Mouse (Mus musculus): ENCODE results near the gene Tmprss9. TPM values are rescaled to one million over a fixed set of nuclear protein-coding genes. Genes with fewer than 3 reads are reported as not detected.
"Not testable (repeated sequence)": the region's sequence is repeated elsewhere in the genome, so short reads cannot be mapped to it uniquely, and the experiment has no call there.

The Tmprss9 gene
- polyA plus RNA-seq, 1 experiment = 1.3 TPM

DNA sequence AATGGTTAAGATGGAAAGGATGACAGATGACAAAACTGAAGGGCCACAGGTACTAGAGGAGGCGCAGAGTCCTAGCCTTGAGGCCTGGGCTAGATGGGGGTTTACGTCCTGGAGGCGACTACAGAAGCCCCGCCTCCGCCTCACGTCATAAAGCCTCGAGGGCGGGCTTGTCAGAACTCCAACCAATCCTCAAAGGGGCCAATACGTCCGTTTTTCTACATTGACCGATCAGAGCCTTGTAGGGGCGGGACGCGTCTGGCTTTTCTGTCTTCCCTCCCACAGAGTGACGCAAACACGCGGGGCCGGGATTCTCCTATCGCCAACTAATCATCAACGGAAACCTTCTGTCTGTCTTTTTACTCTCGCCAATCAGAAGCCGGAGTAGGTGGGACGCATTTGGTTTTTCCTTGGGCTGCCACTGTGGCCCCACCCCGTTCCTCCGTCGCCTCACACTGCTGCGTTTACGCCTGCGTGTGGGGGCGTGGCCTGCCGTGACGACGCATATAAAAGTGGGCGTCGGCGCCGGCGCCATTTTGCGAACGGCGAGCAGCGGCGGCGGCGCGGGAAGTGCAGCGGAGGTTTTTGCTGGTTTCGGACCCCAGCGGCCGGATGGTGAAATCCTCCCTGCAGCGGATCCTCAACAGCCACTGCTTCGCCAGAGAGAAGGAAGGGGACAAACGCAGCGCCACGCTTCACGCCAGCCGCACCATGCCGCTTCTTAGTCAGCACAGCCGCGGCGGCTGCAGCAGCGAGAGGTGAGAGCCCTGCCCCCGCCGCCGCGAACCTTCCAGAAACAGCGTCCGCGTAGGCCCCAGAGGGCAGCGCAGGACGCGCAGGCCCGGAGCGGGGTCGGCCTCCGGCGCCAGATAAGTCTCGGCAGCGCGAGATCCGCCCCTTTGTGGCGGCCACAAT, 45.2 kb upstream of the Tmprss9 start, which contains the start of gene Oaz1:
Gene Oaz1 (plus strand): TSS at position 506 of the 912 bp plus-strand sequence.
- peaks cover 23% of the 10 kb centered on the region for H3K4me1 ChIP-seq (ENCODE audit: control insufficient read depth, insufficient read depth, insufficient read length, low read length)
- peak; percentile 70 for TF ChIP-seq POLR2A (IDR thresholded peaks at IDR 0.05; ENCODE audit: low read depth, low read length)
- TF ChIP-seq CTCF (IDR thresholded peaks at IDR 0.05; ENCODE audit: extremely low read depth, insufficient read length, insufficient replicate concordance, low read depth, low read length) = no peak
- under 1% methylated on average over 77 of the region's 82 CpGs for WGBS
- H3K4me3 ChIP-seq (ENCODE audit: low read depth, low read length) = peak within 1 kb of the TSS; percentile 76
- peak within 1 kb of the TSS; percentile 95 for H3K27ac ChIP-seq (ENCODE audit: insufficient read depth, low read depth, low read length)
- peaks cover 19% of the 10 kb centered on the region for H3K36me3 ChIP-seq (ENCODE audit: control insufficient read depth, insufficient read depth, low read length)
- no peaks in the 10 kb centered on the region for H3K27me3 ChIP-seq (ENCODE audit: control insufficient read depth, insufficient read depth, low read length)

DNA sequence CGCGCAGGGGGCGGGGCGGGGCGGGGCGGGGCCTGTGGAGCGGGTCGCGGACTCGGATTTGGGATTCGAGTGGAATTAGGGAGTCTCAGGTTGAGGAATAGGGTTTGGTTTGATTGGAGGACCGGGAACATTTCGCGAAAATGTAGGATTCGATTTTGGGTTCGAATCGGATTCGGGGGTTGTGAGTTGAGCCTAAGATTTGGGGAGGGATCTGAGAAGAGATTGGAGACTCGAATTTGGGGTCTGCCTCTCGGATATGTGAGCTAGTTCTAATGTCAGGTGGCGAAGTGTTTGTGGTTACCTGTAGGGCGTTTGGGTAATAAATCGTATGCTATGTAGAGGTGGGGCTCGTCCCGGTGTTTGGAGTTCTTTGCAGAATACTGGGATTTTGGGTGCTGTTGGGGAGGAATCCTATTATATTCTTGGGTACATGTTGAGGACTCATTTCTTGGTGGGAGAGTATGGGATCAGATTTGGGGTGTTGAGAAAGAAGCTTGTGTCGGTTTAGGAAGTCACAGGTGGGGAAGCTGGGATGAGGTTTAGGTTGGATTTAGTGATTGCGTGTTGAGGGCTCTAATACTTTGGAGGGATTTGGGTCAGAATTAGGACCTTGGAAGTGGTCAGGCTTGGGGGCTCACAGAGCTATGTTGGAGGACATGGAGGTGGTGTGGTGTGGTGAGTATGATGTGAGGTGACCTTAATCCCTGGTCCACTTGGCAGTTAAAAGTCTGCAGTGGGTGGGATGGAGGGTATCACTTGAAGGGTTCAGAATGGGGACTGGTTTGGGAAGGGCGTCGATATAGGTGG, 44.4 kb upstream of the Tmprss9 start:
- H3K36me3 ChIP-seq (ENCODE audit: control insufficient read depth, insufficient read depth, low read length) = peaks cover 19% of the 10 kb centered on the region
- H3K4me3 ChIP-seq (ENCODE audit: low read depth, low read length) = peak overlapping the region; percentile 76
- peaks cover 23% of the 10 kb centered on the region for H3K4me1 ChIP-seq (ENCODE audit: control insufficient read depth, insufficient read depth, insufficient read length, low read length)
- TF ChIP-seq CTCF (IDR thresholded peaks at IDR 0.05; ENCODE audit: extremely low read depth, insufficient read length, insufficient replicate concordance, low read depth, low read length) (no peak), POLR2A (IDR thresholded peaks at IDR 0.05; ENCODE audit: low read depth, low read length) (no peak)
- no peak overlapping the region for H3K27ac ChIP-seq (ENCODE audit: insufficient read depth, low read depth, low read length)
- 2% methylated on average over 29 of the region's 29 CpGs for WGBS
- no peaks in the 10 kb centered on the region for H3K27me3 ChIP-seq (ENCODE audit: control insufficient read depth, insufficient read depth, low read length)

DNA sequence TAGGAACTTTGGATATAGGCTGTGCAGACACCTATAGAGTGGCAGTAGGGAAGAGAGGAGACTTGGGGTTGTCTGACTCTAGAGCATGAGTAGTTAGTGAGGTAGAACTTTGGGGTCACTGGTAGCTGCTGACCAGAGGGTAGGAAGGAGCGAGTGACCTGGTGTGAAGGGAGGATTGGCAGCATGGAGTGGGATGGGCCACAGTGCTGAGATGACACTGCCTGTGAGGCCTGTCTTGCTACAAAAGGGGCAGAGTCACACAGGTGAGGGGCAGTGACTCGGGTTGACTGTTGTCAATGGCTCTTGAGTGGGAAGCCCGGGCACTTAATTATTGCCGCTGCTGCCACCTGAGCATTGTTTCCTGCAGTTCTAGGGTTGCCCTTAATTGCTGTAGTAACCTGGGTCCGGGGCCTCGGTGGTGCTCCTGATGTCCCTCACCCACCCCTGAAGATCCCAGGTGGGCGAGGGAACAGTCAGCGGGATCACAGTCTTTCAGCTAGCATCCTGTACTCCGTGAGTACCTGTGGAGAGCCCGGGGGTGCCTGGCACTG, 43.7 kb upstream of the Tmprss9 start:
- Histone ChIP-seq H3K4me1 (ENCODE audit: control insufficient read depth, insufficient read depth, insufficient read length, low read length) (peaks cover 23% of the 10 kb centered on the region), H3K4me3 (ENCODE audit: low read depth, low read length) (peak overlapping the region; percentile 76), H3K27me3 (ENCODE audit: control insufficient read depth, insufficient read depth, low read length) (no peaks in the 10 kb centered on the region), H3K36me3 (ENCODE audit: control insufficient read depth, insufficient read depth, low read length) (peaks cover 19% of the 10 kb centered on the region), H3K27ac (ENCODE audit: insufficient read depth, low read depth, low read length) (no peak overlapping the region)
- no peak for TF ChIP-seq CTCF (IDR thresholded peaks at IDR 0.05; ENCODE audit: extremely low read depth, insufficient read length, insufficient replicate concordance, low read depth, low read length)
- TF ChIP-seq POLR2A (IDR thresholded peaks at IDR 0.05; ENCODE audit: low read depth, low read length) = no peak
- 25% methylated on average over 10 of the region's 10 CpGs for WGBS

DNA sequence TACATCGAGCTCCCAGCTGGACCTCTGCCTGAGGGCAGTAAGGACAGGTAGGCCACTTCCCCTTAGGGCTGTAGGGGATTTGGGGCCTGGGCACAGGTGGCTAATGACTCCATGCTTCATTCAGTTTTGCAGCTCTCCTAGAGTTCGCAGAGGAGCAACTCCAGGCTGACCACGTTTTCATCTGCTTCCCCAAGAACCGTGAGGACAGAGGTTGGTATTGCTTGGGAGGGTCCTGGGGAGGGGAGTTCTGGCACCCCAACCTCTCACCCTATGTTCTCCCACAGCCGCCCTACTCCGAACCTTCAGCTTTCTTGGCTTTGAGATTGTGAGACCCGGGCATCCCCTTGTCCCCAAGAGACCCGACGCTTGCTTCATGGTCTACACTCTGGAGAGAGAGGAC, 43.1 kb upstream of the Tmprss9 start:
- H3K4me3 ChIP-seq (ENCODE audit: low read depth, low read length) = peak overlapping the region; percentile 76
- 56% methylated on average over 9 of the region's 9 CpGs for WGBS

DNA sequence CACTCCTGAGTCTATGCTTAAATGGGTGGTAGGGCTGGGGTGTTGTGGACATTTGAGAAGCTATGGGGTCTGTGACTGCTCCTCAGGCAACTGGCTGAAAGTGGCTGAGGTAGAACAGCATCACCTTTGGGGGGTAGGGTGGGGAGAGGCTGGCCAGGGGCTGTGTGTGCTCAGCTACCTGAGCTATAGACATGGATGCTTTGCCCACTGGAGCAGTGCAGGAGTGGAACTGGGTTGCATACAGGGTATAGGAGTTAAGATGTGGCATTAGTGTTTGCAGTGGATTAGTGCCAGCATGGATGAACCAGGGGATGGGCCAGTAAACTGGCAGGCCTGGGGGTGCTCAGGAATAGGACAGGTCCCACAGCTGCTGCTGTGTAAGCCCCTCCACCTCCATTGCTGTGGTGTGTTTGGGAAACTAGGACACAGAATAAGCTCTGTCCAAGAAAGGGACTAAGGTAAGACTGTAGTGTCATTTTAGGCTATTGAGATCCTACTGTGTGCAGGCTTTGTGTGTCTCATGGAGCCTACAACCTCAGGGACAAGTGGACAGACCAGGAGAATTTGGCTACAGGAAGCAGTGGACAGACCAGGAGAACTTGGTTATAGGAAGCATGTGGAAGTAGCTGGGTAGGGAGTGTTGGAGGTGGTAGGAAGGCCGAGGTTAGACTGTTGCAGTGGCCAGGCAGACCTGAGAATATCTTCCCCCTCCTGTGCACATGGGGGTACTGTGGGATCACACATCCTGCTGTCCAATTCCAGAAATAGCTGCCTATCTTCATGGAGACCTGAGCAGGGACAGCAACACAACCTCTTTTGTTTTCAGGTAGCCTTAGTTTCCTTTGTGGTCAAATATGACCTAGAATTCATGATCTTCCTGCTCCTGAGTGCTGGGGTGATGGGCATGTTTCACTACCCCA, 42.0 kb upstream of the Tmprss9 start:
- TF ChIP-seq POLR2A (IDR thresholded peaks at IDR 0.05; ENCODE audit: low read depth, low read length) = no peak
- no peak for TF ChIP-seq CTCF (IDR thresholded peaks at IDR 0.05; ENCODE audit: extremely low read depth, insufficient read length, insufficient replicate concordance, low read depth, low read length)
- Histone ChIP-seq H3K36me3 (ENCODE audit: control insufficient read depth, insufficient read depth, low read length) (peaks cover 19% of the 10 kb centered on the region), H3K27ac (ENCODE audit: insufficient read depth, low read depth, low read length) (no peak overlapping the region), H3K4me3 (ENCODE audit: low read depth, low read length) (no peak overlapping the region), H3K4me1 (ENCODE audit: control insufficient read depth, insufficient read depth, insufficient read length, low read length) (peaks cover 23% of the 10 kb centered on the region), H3K27me3 (ENCODE audit: control insufficient read depth, insufficient read depth, low read length) (peaks cover 11% of the 10 kb centered on the region)
- 43% methylated on average over 1 of the region's 1 CpGs for WGBS

More for the DNA sequence above, 43.1 kb upstream of the Tmprss9 start:
- H3K27ac ChIP-seq (ENCODE audit: insufficient read depth, low read depth, low read length); H3K27me3 ChIP-seq (ENCODE audit: control insufficient read depth, insufficient read depth, low read length): not testable (repeated sequence)
- H3K4me1 ChIP-seq (ENCODE audit: control insufficient read depth, insufficient read depth, insufficient read length, low read length) = peaks cover 23% of the 10 kb centered on the region
- H3K36me3 ChIP-seq (ENCODE audit: control insufficient read depth, insufficient read depth, low read length) = peaks cover 19% of the 10 kb centered on the region

DNA sequence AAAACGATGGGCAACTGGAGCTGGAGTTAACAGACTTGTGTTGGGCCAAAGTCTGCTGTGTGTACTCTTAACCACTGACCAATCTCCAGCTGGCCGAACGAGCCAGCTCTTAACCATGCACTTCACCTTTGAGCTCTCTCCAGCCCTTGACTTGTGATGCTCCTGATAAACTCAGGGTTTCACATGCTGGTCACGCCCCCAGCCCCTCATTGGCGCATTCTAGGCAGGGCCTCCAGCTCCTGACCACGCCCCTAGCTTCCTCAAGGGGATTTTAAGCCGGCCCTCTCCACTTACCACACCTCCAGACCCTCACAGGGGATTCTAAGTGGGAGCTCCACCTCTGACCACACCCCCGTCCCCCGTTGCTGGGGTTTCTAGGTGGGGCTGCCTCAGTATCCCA, 40.5 kb upstream of the Tmprss9 start:
- WGBS = 17% methylated on average over 9 of the region's 9 CpGs
- no peak overlapping the region for H3K27ac ChIP-seq (ENCODE audit: insufficient read depth, low read depth, low read length)
- peaks cover 19% of the 10 kb centered on the region for H3K36me3 ChIP-seq (ENCODE audit: control insufficient read depth, insufficient read depth, low read length)
- no peak for TF ChIP-seq CTCF (IDR thresholded peaks at IDR 0.05; ENCODE audit: extremely low read depth, insufficient read length, insufficient replicate concordance, low read depth, low read length)
- no peak overlapping the region for H3K4me3 ChIP-seq (ENCODE audit: low read depth, low read length)
- peaks cover 23% of the 10 kb centered on the region for H3K4me1 ChIP-seq (ENCODE audit: control insufficient read depth, insufficient read depth, insufficient read length, low read length)
- peaks cover 22% of the 10 kb centered on the region for H3K27me3 ChIP-seq (ENCODE audit: control insufficient read depth, insufficient read depth, low read length)
